Mouse (Mus musculus) ES-E14 (cell line): ENCODE data around the gene Myo3a.

ENCODE experiments used
- CHD2 ChIP-seq: IDR thresholded peaks from 2 replicates; pipeline ENCODE4 v1.6.1; 2014; ENCODE audit warnings: mild to moderate bottlenecking, low read depth, low read length, inconsistent platforms
- HCFC1 ChIP-seq: IDR thresholded peaks from 2 replicates; pipeline ENCODE4 v1.6.1; 2012; ENCODE audit warnings: low read length, inconsistent platforms, borderline replicate concordance; ENCODE audit not compliant: insufficient read depth
- MAFK ChIP-seq: IDR thresholded peaks from 2 replicates; pipeline ENCODE4 v1.6.1; 2014; ENCODE audit warnings: mild to moderate bottlenecking, low read depth, low read length, inconsistent platforms; ENCODE audit not compliant: insufficient read depth
- ZC3H11A ChIP-seq: IDR thresholded peaks from 2 replicates; pipeline ENCODE4 v1.6.1; 2012; ENCODE audit warnings: low read depth, mild to moderate bottlenecking, inconsistent platforms, low read length, borderline replicate concordance

- TF ChIP-seq HCFC1 (no peak), ZC3H11A (0 out of 2 replicates have a peak, but pooled peaks have one; percentile 11), MAFK (no peak), CHD2 (no peak)
These were observed 407.5 kb downstream of the Myo3a start for GRCm38 (mm10) chr2:22634766-22635165.
